Mouse (Mus musculus): ENCODE measurements at regions not wholly inside any gene's neighbourhood (a gene's known extent, or its start where the extent isn't known, plus 50 kb on each side); places are given as distances from the start of the nearest gene placed in this dataset.

DNA sequence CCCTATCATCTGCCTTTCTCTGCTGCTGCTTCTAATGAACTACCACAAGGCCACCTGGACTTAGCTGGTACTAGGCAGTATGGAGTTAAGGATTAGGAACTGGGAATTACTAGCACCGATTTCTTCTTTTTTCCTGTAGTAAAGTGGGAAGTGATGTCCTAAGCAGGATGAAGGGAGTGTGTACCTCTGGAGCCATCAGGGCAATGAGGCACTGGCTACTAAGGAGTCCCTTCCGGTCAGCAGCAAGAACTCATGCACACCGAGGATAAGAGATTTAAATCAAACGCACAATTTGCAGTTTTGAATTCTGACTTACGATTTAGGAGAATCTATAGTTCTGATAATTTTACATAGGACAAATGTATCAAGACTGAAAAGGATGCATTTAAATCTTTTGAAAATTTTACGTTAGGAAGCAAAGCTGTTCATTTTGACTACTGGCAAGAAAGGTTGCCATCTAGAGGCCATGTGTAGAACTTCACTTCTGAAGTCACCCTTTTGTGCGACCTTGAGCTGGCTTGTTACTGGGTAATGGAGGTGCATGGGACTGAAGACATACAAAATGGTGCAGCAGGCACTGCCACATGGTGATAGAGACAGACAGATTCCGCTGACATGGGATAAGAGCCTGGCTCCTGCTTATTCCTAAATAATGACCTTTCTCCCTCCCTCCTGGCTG, 369.1 kb upstream of the Stxbp6 start:
- ATAC-seq (ENCODE audit: poor library complexity, severe bottlenecking): peak; percentile 43; the same call in 1 of the 2 replicates

DNA sequence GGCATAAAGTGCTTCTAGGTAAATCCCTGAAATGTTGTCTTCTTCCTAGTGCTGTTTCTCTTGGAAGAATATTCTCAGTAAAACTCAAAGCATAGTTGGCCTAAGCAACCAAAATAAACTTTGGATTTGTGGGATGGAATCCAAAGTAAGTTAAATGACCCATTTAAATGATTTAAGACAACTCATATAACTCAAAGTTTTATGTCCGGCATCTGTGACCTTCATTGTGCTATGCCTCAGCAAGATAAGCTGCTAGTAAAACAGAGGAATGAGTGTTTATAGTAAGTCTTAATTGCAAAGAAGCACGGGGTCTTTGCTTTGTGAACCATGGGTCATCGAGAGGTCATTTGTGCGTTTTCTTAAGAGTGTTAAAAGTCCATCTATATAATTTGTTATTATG, 368.0 kb upstream of the Stxbp6 start:
- no peak for ATAC-seq (ENCODE audit: poor library complexity, severe bottlenecking)

DNA sequence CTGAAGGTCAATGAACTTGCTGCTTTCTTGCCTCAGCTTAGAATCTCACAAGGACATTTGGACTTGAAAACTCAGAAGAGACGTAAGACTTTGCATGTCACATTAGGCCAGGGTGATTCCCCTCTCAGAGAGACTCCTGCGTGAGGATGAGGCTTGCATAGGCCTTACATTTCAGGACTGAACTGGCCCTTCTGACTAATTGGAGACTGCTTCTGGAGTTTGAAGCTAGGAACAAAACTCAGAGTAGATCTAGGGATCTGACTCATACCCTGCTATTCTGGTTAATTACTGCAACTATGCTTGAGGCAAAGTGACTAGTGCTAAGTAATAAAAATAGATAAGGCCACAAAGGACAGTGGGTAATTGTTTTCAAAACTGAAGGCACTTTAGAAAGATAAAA, 365.2 kb upstream of the Stxbp6 start:
- ATAC-seq (ENCODE audit: poor library complexity, severe bottlenecking): no peak

DNA sequence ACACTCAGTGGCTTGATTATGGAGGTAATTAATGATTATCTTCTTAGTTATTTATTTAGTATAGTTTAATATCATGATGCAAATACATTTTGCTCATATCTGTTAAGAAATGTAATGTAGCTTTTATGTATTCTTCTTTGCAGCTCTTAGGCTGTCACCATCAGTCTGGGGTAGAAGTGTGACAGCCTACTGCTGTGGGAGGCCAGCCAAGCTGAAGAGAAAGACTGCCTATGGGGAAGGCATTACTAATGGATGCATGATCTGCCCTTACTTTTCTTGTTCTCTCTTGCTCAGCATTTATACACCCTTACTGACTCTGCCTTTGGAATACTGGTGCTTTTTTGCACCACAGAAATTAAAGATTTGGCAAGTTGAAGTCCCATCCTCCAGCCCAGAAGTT, 362.8 kb upstream of the Stxbp6 start:
- no peak for ATAC-seq (ENCODE audit: poor library complexity, severe bottlenecking)

DNA sequence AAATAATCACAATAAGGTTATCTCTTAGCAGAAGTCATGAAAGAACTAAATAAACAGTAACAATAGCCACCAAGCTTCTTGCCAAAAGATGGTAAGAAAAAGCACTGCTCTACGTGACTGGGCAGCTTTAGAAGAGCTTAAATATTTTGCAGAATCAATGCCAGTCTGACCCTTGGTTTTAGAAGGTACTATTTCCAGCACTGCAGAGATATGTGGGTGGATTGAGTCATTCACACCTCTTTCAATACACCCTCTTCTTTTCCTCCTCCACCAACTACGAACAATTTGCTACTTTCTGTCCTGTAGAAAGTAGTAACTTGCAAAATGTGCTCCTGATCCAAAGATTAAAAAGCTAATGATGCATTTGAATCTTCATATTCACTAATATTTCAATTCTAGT, 324.9 kb upstream of the Stxbp6 start:
- no peak for ATAC-seq (ENCODE audit: poor library complexity, severe bottlenecking)

DNA sequence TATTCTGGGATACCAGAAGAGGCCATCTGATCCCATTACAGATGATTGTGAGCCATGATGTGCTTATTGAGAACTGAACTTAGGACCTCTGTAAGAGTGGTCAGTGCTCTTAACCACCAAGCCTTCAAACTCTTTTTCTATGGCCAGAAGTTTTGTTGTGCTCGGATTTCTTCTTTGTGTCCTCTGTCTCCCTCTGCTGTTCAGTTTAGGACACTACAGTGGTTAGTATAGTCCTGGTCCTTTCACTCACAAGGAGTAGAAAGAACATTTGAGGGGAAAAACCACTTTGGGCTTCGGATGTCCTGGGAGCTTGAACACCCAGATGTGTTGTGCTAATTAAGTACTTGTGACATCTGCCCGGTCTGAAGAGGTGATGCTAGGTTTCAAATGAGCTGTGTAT, 310.4 kb upstream of the Stxbp6 start:
- ATAC-seq (ENCODE audit: poor library complexity, severe bottlenecking): no peak
